Mouse (Mus musculus): ENCODE results near the gene Klhl5.

- no peak for TF ChIP-seq POLR2A (IDR thresholded peaks at IDR 0.05; ENCODE audit: insufficient read length, low read depth)
- no peak for TF ChIP-seq E2F4 (IDR thresholded peaks at IDR 0.05; ENCODE audit: insufficient read depth)
- no peak for TF ChIP-seq MAX (IDR thresholded peaks at IDR 0.05; ENCODE audit: low read depth)
- no peak for TF ChIP-seq TCF12 (IDR thresholded peaks at IDR 0.05; ENCODE audit: insufficient read depth, poor library complexity, severe bottlenecking)
These were observed 97.4 kb downstream of the Klhl5 start for GRCm38 (mm10) chr5:65204726-65205125.
